Mouse (Mus musculus) lung, postnatal 10 days (tissue): ENCODE results near the gene D7Ertd443e.

Experiments used
- DNase-seq: peaks from one replicate; pipeline ENCODE4 v3.0.0; 2021

D7Ertd443e gene

GRCm38 (mm10) chr7:134385561-134385960 lies at the start of gene D7Ertd443e:
TSS of gene D7Ertd443e (minus strand) at chr7:134385661.
- DNase-seq: no peak

- DNase-seq: no peak
These were observed 46.2 kb upstream of the D7Ertd443e start for GRCm38 (mm10) chr7:134431681-134432080.

- no peak for DNase-seq
These were observed 43.2 kb upstream of the D7Ertd443e start for GRCm38 (mm10) chr7:134428676-134429075.

- no peak for DNase-seq
These were observed 29.6 kb upstream of the D7Ertd443e start for GRCm38 (mm10) chr7:134415014-134415413.

DNA sequence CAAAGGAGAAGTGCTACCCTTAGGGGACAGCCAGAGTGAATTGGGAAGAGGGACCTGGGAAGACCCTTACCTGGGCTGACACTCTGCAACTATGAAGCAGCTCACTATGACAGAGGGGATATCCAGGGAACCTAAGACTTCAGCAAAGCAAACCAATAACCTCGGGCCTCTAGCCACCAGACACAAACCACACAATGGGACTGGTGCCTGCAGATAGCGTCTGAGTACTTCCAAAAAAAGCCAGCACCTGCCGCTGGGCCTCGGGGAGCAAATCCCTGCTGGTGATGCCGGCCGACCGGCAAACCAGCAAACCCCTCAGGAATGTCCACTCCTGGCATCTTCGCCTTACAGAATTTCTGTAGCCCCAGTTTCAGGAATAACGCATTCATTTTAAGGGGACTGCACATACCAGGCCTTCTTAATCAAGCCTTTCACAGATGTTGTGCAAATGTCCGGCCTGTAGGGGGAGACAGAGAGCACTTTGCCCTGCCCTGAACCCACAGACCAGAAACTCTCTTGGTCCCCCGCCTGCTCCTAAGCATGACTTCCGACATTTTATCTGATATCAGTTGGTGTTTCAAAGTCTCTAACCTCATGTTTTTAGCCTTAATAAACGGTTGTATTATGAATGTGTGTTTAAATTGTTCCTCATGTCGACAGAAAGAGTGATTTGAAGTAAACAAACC lies 28.7 kb upstream of the D7Ertd443e start:
- DNase-seq: peak; percentile 61

- DNase-seq: no peak
These were observed 23.2 kb upstream of the D7Ertd443e start for GRCm38 (mm10) chr7:134408641-134409040.

DNA sequence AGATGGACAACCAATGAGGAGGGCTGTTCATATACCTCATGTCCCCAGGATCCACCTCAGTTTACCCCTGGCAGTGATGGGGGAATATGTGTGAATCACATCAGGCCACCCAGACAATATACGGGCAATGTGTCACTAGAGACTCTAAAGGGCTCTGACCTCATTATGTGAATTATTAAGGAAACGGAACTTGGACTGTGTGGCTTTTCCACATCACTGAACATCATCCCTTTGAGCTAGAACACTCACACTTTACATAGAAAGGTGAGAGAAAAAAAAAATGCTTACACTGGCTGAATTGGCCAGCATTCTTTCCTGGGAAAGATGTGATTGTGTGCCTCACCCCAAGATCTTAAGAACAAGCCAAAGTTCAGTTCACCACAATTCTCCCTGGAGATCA lies 15.3 kb upstream of the D7Ertd443e start:
- DNase-seq: no peak

GRCm38 (mm10) chr7:134396769-134397168 lies 11.3 kb upstream of the D7Ertd443e start:
- DNase-seq: no peak

DNA sequence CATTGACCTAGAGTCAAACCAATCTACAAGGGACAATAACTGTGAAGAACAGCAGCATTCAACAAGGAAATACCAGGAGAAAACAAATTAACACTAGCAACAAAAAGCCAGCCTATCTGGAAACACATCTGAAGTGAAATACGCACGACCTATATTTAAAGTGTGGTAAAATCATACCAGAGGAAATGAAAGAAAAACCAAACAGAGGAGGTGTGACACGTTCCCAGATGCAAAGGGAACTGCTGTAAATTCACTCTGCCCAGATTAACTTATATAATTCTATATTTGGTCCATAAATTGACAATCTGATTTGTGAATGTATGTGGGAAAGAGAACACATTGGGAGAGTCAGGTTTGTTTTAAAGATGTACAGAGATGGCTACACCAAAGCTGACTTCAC lies 2.7 kb downstream of the D7Ertd443e start:
- no peak for DNase-seq

- DNase-seq: peak; percentile 92
These were observed 4.0 kb downstream of the D7Ertd443e start for GRCm38 (mm10) chr7:134381407-134381861.

GRCm38 (mm10) chr7:134378273-134378672 lies 7.2 kb downstream of the D7Ertd443e start:
- DNase-seq: peak; percentile 69

DNA sequence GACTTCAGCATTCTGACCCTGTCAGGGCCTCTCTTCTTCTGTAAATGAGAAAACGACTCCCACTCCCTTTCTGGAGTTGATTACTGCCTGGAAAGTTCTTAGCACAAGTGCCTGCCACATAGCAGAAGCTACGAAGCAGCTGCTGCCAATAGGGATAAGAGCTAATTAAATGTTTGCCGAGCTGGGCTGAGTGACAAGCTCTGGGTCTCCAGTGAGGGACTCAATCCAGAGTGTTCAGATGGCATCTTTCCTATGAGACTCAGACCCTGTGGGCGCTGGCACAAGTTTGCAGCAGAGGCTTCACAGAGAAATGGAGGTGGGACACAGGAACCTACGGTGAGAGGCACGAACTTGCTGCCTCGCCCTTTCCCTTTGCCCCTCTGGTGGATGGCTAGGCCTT lies 8.7 kb downstream of the D7Ertd443e start:
- no peak for DNase-seq

DNA sequence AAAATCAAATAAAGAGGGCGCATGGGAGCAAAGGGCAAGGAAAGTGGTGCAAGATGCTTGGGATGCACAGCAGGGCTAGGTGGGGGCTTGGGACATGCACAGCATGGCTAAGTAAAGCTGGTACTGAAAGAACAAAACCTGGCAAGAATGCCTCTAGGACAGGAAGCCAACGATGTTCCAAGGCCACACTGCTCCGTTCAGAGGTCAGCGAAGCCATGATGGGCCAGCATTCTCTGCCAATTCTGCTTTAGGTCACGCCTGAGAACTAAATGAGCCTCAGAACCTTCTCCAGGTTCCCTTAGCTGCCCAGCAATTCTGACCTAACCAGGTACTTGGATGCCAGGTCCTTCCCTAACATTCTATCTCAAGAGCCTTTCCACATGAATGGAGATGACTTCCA lies 13.2 kb downstream of the D7Ertd443e start:
- DNase-seq: no peak

- no peak for DNase-seq
These were observed 16.2 kb downstream of the D7Ertd443e start for GRCm38 (mm10) chr7:134369241-134369640.

GRCm38 (mm10) chr7:134362257-134362870 lies 23.1 kb downstream of the D7Ertd443e start:
- no peak for DNase-seq

DNA sequence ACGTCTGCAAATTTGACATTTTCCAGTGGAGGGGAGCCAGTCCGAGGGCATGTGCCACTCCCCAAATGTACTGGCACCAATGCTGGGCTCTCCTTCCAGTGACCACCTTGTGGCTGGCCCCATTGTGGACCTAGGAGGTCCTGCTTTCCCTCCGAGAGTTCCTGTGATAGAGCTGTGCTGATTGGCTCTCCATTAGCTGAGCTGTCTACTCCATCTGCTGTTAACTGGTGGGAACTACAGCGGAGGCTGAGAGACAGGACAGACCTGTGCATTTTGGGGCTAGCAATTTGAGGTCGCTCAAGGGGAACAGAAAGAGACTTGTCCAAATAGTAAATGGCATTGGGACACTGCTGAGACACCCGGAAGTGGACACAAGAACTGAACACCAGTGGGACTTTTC lies 36.6 kb downstream of the D7Ertd443e start:
- DNase-seq: peak; percentile 81

DNA sequence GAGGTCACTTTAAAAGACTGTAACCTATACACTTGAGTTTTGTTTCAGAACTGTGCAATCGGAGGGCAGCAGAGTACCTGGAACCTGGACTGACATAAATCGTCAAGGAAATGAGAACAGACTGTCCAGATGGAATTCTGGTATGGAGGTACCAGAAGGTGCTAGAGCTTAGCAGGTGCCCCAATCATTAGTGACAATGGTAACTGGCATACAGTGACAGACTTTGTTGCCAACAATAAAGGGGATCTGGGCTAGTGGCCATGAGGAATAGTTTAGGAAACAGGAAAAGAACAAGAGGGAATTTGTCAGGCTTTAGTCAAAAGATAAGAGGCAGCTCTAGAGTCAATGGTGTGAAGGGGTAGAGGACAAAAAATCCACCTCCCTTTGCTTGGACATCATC lies 43.3 kb downstream of the D7Ertd443e start:
- DNase-seq: no peak

GRCm38 (mm10) chr7:134335951-134336350 lies 49.5 kb downstream of the D7Ertd443e start:
- DNase-seq: peak; percentile 4

GRCm38 (mm10) chr7:134320979-134321378 lies 64.5 kb downstream of the D7Ertd443e start:
- DNase-seq: no peak

GRCm38 (mm10) chr7:134302084-134302483 lies 83.4 kb downstream of the D7Ertd443e start:
- no peak for DNase-seq

DNA sequence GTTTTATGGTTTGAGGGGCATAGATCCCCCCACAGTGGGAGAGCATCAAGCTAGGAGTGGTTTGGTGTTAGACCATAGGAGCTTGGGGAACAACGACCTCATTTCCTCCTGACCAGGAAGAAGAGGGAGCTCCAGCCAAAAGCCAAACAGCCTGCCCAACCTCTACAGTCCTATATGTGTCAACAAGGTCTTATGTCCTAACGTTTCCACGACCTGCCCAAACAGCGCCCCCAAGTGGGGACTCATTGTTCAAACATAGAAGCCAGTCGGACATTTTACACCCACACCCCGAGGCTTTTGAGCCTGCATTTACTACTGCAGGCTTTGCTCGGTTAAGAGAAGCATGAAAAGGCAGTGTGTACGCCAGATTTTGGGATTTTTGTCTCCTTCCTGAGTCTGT lies 84.2 kb downstream of the D7Ertd443e start:
- DNase-seq: peak; percentile 56

GRCm38 (mm10) chr7:134292750-134293149 lies 92.7 kb downstream of the D7Ertd443e start:
- DNase-seq: peak; percentile 38

GRCm38 (mm10) chr7:134289611-134290301 lies 95.7 kb downstream of the D7Ertd443e start:
- DNase-seq: no peak

DNA sequence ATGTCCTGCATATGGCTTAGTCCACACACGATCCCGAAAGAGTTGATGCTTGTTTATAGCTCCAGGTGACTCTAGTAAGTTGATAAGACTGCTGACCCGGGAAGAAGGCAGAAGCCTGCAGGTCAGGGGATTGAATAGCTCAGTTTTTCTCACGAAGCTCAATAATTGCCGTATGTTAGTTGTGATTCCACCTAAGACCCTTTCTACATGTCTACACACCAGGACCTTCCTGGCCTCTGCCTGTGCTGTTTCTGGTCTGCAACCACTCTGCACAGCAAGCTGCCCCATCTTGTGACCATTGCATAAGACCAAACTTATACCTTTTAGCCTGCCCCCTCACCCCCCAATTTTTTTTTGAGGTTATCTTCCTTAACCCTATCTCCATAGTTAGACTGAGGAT lies 96.3 kb downstream of the D7Ertd443e start:
- DNase-seq: no peak
